Comparison of ENCODE assay signal across 7 mouse cellular contexts in genomic region chr11:20543453-20544120, GRCm38 (mm10). TPM values are rescaled to one million over a fixed set of nuclear protein-coding genes. Genes with fewer than 3 reads are reported as not detected.
DNase-seq lines count a peak whose midpoint lies in the region; ATAC-seq and TF ChIP-seq lines count a peak whose summit lies in the region.

No protein-coding gene starts in this region.

- H3K27ac ChIP-seq in testis, adult 2 months (ENCODE audit: control insufficient read depth, insufficient read depth, low read depth, low read length), result peak overlapping the region; percentile 93
- H3K27ac ChIP-seq in embryonic facial prominence, embryonic 12.5 days, result peak overlapping the region; percentile 88
- peak overlapping the region; percentile 87 for H3K27ac ChIP-seq in intestine, embryonic 16.5 days (ENCODE audit: low read length)
- H3K27ac ChIP-seq in liver, embryonic 15.5 days (replicated peaks), result peak overlapping the region; percentile 85
- H3K27ac ChIP-seq in neural tube, embryonic 15.5 days (replicated peaks), result peak overlapping the region; percentile 97

- no peaks in the 10 kb centered on the region for H3K9me3 ChIP-seq in embryonic facial prominence, embryonic 12.5 days
- no peaks in the 10 kb centered on the region for H3K9me3 ChIP-seq in intestine, embryonic 16.5 days (ENCODE audit: control insufficient read depth, low read length)
- no peaks in the 10 kb centered on the region for H3K9me3 ChIP-seq in liver, embryonic 15.5 days (replicated peaks)
- H3K9me3 ChIP-seq in neural tube, embryonic 15.5 days (replicated peaks), result no peaks in the 10 kb centered on the region

- peaks cover 9% of the 10 kb centered on the region for H3K4me1 ChIP-seq in testis, adult 2 months (ENCODE audit: control insufficient read depth, insufficient read depth, low read length)
- H3K4me1 ChIP-seq in embryonic facial prominence, embryonic 12.5 days, result 0 out of 2 replicates have a peak, but pooled peaks cover 10% of the 10 kb centered on the region
- peaks cover 4% of the 10 kb centered on the region; the same call in 1 of the 2 replicates for H3K4me1 ChIP-seq in intestine, embryonic 16.5 days (ENCODE audit: control insufficient read depth, insufficient read depth, low read length)
- peaks cover 38% of the 10 kb centered on the region for H3K4me1 ChIP-seq in liver, embryonic 15.5 days (replicated peaks)
- H3K4me1 ChIP-seq in neural tube, embryonic 15.5 days, result peaks cover 21% of the 10 kb centered on the region

- no peaks in the 10 kb centered on the region for H3K36me3 ChIP-seq in testis, adult 2 months (ENCODE audit: control insufficient read depth, insufficient read depth, low read length)
- H3K36me3 ChIP-seq in embryonic facial prominence, embryonic 12.5 days, result no peaks in the 10 kb centered on the region
- H3K36me3 ChIP-seq in intestine, embryonic 16.5 days (ENCODE audit: control insufficient read depth, insufficient read depth, low read length), result no peaks in the 10 kb centered on the region
- H3K36me3 ChIP-seq in liver, embryonic 15.5 days (replicated peaks), result no peaks in the 10 kb centered on the region
- H3K36me3 ChIP-seq in neural tube, embryonic 15.5 days, result no peaks in the 10 kb centered on the region

- TF ChIP-seq CTCF in testis, adult 2 months (IDR thresholded peaks at IDR 0.05; ENCODE audit: control insufficient read depth, insufficient read depth, insufficient replicate concordance, low read depth, low read length), result no peak

- under 1% methylated on average over 51 of the region's 51 CpGs for WGBS in embryonic facial prominence, embryonic 12.5 days
- WGBS in intestine, embryonic 16.5 days, result under 1% methylated on average over 50 of the region's 51 CpGs
- under 1% methylated on average over 51 of the region's 51 CpGs for WGBS in liver, embryonic 15.5 days (ENCODE audit: insufficient replicate concordance)
- WGBS in neural tube, embryonic 15.5 days, result under 1% methylated on average over 50 of the region's 51 CpGs

- no peaks in the 10 kb centered on the region for H3K27me3 ChIP-seq in testis, adult 2 months (ENCODE audit: control insufficient read depth, insufficient read depth, low read length)
- 0 out of 2 replicates have a peak, but pooled peaks cover 3% of the 10 kb centered on the region for H3K27me3 ChIP-seq in embryonic facial prominence, embryonic 12.5 days
- H3K27me3 ChIP-seq in intestine, embryonic 16.5 days (replicated peaks; ENCODE audit: control insufficient read depth, insufficient read depth, low read length), result no peaks in the 10 kb centered on the region
- peaks cover 26% of the 10 kb centered on the region for H3K27me3 ChIP-seq in liver, embryonic 15.5 days
- H3K27me3 ChIP-seq in neural tube, embryonic 15.5 days (replicated peaks), result no peaks in the 10 kb centered on the region

- peak overlapping the region; percentile 70 for H3K4me2 ChIP-seq in embryonic facial prominence, embryonic 12.5 days (replicated peaks)
- H3K4me2 ChIP-seq in intestine, embryonic 16.5 days (ENCODE audit: low read depth, low read length), result peak overlapping the region; percentile 86
- peak overlapping the region; percentile 96 for H3K4me2 ChIP-seq in liver, embryonic 15.5 days
- peak overlapping the region; percentile 85 for H3K4me2 ChIP-seq in neural tube, embryonic 15.5 days

- DNase-seq in testis, postnatal 14 days (ENCODE audit: low spot score), result no peak
- peak; percentile 47 for DNase-seq in adipocyte (ENCODE audit: low spot score)

- ATAC-seq in embryonic facial prominence, embryonic 12.5 days (ENCODE audit: insufficient number of reproducible peaks, insufficient read depth, low FRiP score, low TSS enrichment), result 0 out of 2 replicates have a peak, but pooled peaks have one; percentile 0
- no peak; the same call in 1 of the 2 replicates for ATAC-seq in intestine, embryonic 16.5 days
- peak; percentile 1 for ATAC-seq in liver, embryonic 15.5 days (ENCODE audit: insufficient read depth)
- 0 out of 2 replicates have a peak, but pooled peaks have one; percentile 0 for ATAC-seq in neural tube, embryonic 15.5 days (ENCODE audit: low FRiP score)

- peak overlapping the region; percentile 99 for H3K4me3 ChIP-seq in testis, adult 2 months (ENCODE audit: control insufficient read depth, low read depth, low read length)
- H3K4me3 ChIP-seq in embryonic facial prominence, embryonic 12.5 days, result peak overlapping the region; percentile 87
- peak overlapping the region; percentile 72 for H3K4me3 ChIP-seq in intestine, embryonic 16.5 days (ENCODE audit: low read length)
- peak overlapping the region; percentile 79 for H3K4me3 ChIP-seq in liver, embryonic 15.5 days (replicated peaks)
- peak overlapping the region; percentile 89 for H3K4me3 ChIP-seq in neural tube, embryonic 15.5 days (replicated peaks)

- no peak for TF ChIP-seq POLR2A in testis, adult 2 months (IDR thresholded peaks at IDR 0.05; ENCODE audit: control insufficient read depth, low read depth, low read length)

- peak overlapping the region; percentile 81 for H3K9ac ChIP-seq in embryonic facial prominence, embryonic 12.5 days
- peak overlapping the region; percentile 76 for H3K9ac ChIP-seq in intestine, embryonic 16.5 days (ENCODE audit: low read depth, low read length)
- peak overlapping the region; percentile 73 for H3K9ac ChIP-seq in liver, embryonic 15.5 days
- peak overlapping the region; percentile 79 for H3K9ac ChIP-seq in neural tube, embryonic 15.5 days (replicated peaks)

RNA-seq across cellular contexts. Expression of gene Sertad2, which starts 0.5 kb away (rescaled TPM):
- polyA plus RNA-seq in testis, adult 2 months (2012; rRNA removed), result 148 and 151 TPM in 2 replicates
- polyA plus RNA-seq in embryonic facial prominence, embryonic 12.5 days (2016; fragmentation: Nextera tagmentation; extraction: Ambion mirVana), result 41.9 and 43.3 TPM in 2 replicates
- 41.3 and 43.2 TPM in 2 replicates for polyA plus RNA-seq in intestine, embryonic 16.5 days (2015; fragmentation: Nextera tagmentation; extraction: Ambion mirVana)
- 36.0 and 41.3 TPM in 2 replicates for polyA plus RNA-seq in liver, embryonic 15.5 days (2015; fragmentation: Nextera tagmentation; extraction: Ambion mirVana)
- 27.6 and 28.0 TPM in 2 replicates for polyA plus RNA-seq in neural tube, embryonic 15.5 days (2015; fragmentation: Nextera tagmentation; extraction: Ambion mirVana)
